Mouse (Mus musculus) v-Abl transformed pro-B cells (cell line): Measurements from ENCODE around the gene Lipa.

Experiments used
- in situ Hi-C, 2 experiments: fragments of 400-800 bp; cut with MboI; formaldehyde crosslinking; loops; one replicate each; pipeline ENCODE4 v1.15.1; 2025; ENCODE audit not compliant: unreplicated experiment in 2 of 2

The Lipa gene

DNA sequence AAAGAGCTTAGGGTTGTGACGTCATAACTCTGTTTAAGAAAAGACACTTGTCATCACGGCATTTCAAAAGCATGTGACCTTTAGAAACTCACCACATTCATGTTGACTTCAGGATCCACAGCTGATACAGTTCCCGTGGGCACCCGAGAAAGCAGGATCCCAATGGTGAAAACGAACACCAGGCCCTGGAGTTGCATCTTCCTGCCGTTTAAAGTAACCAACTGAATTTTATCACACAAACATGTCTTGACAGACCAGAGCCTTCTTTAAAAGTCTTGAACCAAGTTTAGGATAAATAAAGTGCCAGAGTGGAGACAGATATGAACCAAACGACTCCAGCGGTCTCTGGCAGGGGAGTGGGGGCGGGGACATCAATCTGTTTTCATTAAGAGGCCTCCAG lies 2.6 kb downstream of the Lipa start:
- in situ Hi-C loops: loop anchor here (25.0 kb wide), 3 partner anchors 263 to 1812 kb away; partner anchors contain the start of gene Atad1 (in 1 of the 2)

DNA sequence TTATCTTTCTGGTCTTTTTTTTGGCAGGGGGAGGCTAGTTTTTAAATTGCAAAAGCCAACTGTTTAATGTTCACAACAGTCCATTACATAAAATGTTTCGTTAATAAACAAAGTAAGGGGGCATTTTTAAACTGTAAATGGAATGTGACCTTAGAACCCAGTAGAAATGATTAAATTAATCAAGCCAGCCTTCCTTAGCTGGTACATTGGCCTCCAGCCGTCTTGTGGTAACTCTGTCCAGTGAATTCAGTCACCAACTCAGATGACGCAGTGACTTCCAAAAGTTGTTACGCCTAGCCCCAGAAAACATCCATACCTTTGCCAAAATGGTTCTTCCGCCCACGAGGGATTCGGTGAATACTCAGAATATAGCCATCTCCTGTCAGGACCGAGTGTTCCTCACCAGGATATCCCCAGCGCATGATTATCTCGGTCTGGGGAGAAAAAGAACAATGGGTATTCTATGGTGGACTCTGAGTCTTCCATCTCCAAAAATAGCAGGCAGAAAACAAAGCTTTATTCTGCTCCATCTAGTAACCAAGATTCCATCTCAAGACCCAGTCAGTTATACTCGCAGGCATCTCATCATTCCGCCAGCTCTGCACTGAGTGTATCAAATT lies 4.1 kb downstream of the Lipa start:
- in situ Hi-C loops: loop anchor here (25.0 kb wide), 2 partner anchors 1786 to 1811 kb away; partner anchors contain the start of gene Atad1 (in 1 of the 2)

DNA sequence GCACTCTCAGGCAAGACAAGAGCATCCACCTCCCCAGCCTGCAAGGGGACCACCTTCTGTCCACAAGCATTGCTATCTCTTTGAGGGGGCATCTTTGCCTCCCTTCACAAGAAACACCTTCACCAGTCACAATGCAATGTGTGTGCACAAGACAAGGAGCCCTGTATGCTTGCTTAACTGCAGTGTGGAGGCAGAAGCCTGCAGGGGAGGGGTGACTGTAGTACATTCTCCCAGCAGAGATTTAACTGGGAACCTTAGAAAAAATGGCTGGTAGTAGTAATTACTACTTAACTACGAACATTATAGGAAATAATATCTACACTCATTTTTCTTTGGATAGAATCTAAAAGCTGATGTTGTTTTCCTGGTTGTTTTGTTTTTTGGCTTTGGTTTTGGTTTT lies 5.3 kb downstream of the Lipa start:
- in situ Hi-C loops: loop anchor here (25.0 kb wide), 2 partner anchors 1785 to 1810 kb away; partner anchors contain the start of gene Atad1 (in 1 of the 2)

GRCm38 (mm10) chr19:34521361-34521760 lies 5.9 kb downstream of the Lipa start:
- in situ Hi-C loops: loop anchor here (25.0 kb wide), 2 partner anchors 1784 to 1809 kb away; partner anchors contain the start of gene Atad1 (in 1 of the 2)

DNA sequence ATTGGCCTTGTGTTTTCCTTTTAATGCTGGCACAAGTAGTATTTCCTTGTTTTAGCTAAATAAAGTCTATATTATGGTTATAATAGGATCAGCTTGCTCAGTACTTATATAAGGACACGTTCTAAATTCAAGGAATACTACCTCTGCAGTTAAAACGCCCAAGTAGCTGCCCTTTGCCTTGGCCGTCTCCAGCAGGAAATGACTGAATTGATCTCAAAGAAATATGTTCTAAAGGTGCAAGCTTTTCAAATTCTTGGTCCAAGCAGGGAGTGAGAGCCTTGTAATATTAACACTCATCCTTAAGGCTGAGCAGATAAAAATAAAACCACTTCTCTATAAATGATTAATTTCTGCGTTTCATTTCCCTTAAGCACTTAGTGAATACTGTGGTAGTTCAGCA lies 7.2 kb downstream of the Lipa start:
- in situ Hi-C loops: loop anchor here (25.0 kb wide), 2 partner anchors 1783 to 1808 kb away; partner anchors contain the start of gene Atad1 (in 1 of the 2)

GRCm38 (mm10) chr19:34519646-34520045 lies 7.6 kb downstream of the Lipa start:
- in situ Hi-C loops: loop anchor here (25.0 kb wide), 2 partner anchors 1782 to 1807 kb away; partner anchors contain the start of gene Atad1 (in 1 of the 2)

- in situ Hi-C loops: loop anchor here (25.0 kb wide), 2 partner anchors 1781 to 1806 kb away; partner anchors contain the start of gene Atad1 (in 1 of the 2)
These were observed 8.5 kb downstream of the Lipa start for GRCm38 (mm10) chr19:34518786-34519185.

DNA sequence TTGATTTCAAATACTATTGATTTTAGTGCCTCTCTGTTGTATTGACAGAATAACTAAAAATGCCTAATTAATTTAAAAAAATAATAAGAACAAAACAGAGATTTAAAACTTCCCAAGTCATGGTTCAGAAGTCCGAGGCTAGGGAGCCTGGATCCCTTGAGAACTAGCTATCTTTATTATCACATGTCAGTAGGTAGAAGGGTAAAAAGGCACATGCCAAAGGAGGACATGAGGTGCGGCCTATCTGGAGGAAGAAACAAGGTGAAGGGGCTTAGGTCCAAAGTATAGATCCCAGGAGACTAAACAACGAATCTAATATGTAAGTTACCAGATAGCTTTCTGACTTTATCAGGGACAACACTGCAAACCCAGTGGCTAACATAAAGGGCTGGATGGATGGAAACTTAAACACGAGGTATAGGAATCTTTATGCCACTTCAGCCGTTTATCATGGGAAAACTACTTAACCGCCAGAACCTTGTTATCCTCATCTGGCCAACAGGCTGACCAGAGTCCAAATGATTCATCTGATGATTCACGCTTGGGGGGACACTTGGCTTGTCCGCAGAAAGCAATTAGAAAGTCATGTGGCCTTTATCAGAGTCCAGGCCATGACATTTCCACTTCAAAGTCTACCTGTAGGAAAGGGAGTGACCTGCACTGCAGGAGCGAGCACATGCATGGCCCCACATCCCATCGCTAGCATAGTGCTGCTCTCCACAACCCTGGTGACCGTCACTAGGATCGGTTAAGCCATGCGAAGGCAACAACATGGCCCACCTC lies 9.3 kb downstream of the Lipa start:
- in situ Hi-C loops: loop anchor here (25.0 kb wide), 2 partner anchors 1781 to 1806 kb away; partner anchors contain the start of gene Atad1 (in 1 of the 2)

DNA sequence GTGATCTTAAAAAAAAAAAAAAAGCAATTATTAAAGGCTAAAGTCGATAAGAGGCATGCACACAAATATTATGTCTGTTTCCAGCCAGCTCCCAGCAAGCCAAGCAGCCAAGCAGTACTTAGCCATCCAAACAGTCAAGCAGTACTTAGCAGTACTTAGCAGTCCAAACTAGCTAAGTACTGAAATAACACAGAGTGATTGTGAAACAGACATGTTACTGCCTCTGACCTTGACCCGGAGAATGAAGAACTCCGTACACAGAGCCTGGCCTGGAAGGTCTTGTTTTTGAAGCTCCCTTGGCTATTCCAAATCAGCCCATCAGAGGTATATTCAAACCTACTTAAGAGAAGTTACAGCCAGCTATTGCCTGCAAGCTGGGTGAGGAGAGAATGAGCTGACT lies 10.1 kb downstream of the Lipa start:
- in situ Hi-C loops: loop anchor here (25.0 kb wide), 2 partner anchors 1780 to 1805 kb away; partner anchors contain the start of gene Atad1 (in 1 of the 2)

DNA sequence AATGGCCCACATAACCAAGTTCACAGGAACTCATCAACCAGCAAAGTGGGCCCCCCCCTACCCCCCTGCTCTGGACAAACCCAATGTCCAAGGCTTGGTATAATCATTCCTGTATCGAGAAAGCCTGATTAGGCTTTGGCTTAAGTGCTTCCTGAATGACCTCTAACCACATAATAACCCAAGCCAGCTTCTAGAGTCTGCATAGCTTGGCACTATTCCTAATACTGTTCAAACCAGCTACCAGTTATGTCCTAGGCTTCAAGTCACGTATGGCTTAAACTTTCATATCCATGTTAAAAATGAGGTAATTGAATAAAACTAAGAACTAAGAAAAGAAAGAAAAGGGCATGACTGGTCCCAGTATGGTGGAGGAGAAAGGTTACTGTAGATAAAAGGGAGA lies 10.9 kb downstream of the Lipa start:
- in situ Hi-C loops: loop anchor here (25.0 kb wide), 2 partner anchors 1779 to 1804 kb away; partner anchors contain the start of gene Atad1 (in 1 of the 2)

- in situ Hi-C loops: loop anchor here (25.0 kb wide), 2 partner anchors 1778 to 1803 kb away; partner anchors contain the start of gene Atad1 (in 1 of the 2)
These were observed 11.6 kb downstream of the Lipa start for GRCm38 (mm10) chr19:34515681-34516080.

GRCm38 (mm10) chr19:34511528-34511927 lies 15.7 kb downstream of the Lipa start:
- in situ Hi-C loops: loop anchor here (25.0 kb wide), 2 partner anchors 1774 to 1799 kb away; partner anchors contain the start of gene Atad1 (in 1 of the 2)

DNA sequence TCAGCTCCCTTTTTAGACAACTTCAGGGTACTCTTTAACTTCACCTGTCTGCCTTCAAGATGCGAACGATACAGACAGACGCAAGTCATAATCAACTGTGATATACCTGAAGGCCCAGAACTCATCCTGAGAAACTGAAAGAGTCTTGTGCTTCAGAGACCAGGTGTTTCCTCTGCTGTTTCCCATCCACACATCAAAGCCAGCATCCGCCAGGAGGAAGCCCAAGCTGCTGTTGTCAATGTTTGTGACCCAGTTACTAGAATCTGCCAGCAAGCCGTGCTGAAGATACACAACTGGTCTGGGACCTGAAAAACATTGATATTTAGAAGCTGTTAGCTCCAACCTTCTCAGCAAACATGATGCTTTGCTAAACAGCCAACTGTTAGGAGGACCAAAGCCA lies 16.6 kb downstream of the Lipa start:
- in situ Hi-C loops: loop anchor here (25.0 kb wide), 2 partner anchors 1773 to 1798 kb away; partner anchors contain the start of gene Atad1 (in 1 of the 2)

- in situ Hi-C loops: loop anchor here (25.0 kb wide), 2 partner anchors 1768 to 1793 kb away; partner anchors contain the start of gene Atad1 (in 1 of the 2)
These were observed 22.0 kb downstream of the Lipa start for GRCm38 (mm10) chr19:34505161-34505721.

GRCm38 (mm10) chr19:34500763-34501162 lies 26.5 kb downstream of the Lipa start:
- in situ Hi-C loops: loop anchor here (5.0 to 25.0 kb wide), 3 partner anchors 47 to 1788 kb away; partner anchors contain the start of gene Atad1 (in 1 of the 2)

GRCm38 (mm10) chr19:34496353-34496752 lies 30.9 kb downstream of the Lipa start:
- in situ Hi-C loops: no loop called here

DNA sequence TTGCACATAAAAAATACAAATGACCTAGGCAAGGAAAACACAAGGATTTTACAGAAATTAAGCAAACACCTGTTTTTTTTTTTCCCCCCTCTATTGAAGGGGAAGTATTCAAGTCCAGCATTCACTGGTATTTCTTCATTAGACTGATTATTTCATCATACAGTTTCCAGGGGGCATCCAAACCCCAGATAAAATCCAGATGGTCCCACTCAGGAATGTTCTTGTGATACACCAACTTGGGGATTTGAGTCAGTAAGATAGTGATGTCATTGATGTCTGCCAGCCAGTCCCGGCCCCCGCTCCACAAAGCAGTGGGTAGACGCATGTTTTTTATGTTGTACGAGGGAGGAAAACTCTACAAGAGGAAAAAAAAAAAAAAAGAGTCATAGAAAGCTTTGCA lies 33.4 kb downstream of the Lipa start:
- in situ Hi-C loops: no loop called here

GRCm38 (mm10) chr19:34483547-34483946 lies 43.7 kb downstream of the Lipa start:
- in situ Hi-C loops: loop anchor here (5.0 to 10.0 kb wide), 4 partner anchors 151 to 1101 kb away; no protein-coding TSS in a partner anchor

DNA sequence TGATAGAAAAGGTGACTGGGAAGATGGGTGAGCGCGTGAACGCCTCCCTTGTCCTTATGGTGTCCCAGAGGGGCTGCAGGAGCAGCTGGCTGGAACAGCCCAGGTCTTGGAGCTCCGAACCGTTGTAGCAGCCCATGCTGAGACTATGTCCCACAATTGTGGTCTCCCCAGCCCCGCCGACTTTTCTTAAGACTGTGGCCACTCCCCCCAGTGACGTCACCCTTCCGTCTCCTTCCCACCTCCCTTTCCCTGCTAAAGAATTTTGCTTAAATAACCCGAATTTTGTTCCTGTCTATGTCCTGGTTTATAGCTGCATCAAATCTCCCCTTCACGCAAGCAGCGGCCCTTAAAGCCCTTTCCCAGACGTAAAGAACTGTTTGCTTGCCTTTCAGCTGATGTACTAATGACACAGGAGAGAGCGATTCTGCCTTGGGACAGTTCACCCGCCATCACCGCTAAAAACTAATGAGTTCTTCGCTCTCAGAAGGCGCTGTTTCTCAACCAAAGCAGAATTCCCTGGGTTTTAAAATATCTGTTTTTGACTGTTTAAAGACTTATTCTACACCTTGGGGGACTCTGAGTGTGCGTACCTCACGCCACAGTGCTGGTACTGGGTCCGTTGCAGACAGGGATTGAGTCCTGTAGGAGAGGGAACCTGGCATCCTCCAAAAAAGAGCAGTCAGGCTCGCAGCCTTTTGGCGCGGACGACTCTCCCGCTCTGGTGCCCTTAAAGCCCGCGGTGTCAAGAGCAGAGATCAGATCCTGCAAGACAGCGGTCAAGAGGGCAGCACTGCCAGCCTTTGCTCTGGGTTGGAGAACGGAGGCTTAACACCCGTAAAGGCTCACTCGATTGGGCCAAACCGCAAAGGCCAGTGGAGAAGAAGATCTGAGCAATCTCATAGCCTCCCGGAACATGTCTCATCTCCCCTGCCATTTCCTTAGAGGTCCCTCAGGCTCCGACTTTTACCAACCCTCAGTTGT lies 52.0 kb downstream of the Lipa start, which contains the start of gene Ch25h:
TSS of gene Ch25h (minus strand) at position 174 of the 981 bp plus-strand sequence.
- in situ Hi-C loops: loop anchor here (5.0 to 10.0 kb wide), 2 partner anchors 228 to 330 kb away; no protein-coding TSS in a partner anchor
